Mouse (Mus musculus): ENCODE results near the gene Spcs3. TPM values are rescaled to one million over a fixed set of nuclear protein-coding genes. Genes with fewer than 3 reads are reported as not detected.

Gene Spcs3
- total RNA-seq, 2 experiments from 2014 or later, result 48.2 to 49.6 TPM

GRCm38 (mm10) chr8:54507428-54508095 is 22.2 kb downstream of the Spcs3 start:
- peak; percentile 72 to 83 for DNase-seq

DNA sequence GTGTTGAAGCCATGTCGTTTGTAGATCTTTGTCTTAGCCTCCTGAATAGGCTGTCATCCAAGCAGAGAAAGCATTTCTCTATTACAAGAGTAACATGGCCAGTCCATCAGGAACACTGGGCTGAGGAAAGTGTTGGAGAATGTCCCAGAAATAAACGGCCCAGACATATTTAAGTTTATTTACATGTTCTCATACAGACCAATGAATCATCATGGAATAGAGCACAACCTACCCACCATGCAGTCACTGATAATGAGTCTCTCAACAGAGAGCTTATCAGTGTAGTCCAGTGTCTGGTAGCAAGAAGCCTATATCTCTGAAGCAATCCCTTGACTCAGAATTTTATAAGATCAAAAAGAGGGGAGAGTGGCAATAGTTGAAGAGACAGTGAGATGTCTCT is 24.7 kb downstream of the Spcs3 start:
- no peak for DNase-seq

DNA sequence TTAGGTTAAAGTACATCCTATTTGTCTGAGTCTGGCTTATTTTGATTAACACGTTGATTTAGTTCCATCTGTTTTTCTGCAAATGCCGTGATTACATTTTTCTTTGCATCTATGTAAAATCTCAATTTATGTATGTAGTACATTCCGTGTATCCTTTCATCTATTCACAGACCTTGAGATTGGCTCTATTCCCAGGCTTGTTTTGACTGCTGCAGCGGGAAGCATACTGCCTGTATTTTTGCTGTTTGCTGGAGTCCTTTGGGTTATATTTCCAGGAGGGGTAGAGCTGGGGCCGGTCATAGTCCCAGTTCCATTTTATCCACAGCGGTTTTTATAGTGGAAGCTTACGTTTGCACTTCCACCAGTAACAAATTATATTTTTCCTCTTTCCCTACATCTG is 26.7 kb downstream of the Spcs3 start:
- no peak for DNase-seq

- DNase-seq, result no peak
These were observed 35.9 kb downstream of the Spcs3 start for GRCm38 (mm10) chr8:54493915-54494314.

DNA sequence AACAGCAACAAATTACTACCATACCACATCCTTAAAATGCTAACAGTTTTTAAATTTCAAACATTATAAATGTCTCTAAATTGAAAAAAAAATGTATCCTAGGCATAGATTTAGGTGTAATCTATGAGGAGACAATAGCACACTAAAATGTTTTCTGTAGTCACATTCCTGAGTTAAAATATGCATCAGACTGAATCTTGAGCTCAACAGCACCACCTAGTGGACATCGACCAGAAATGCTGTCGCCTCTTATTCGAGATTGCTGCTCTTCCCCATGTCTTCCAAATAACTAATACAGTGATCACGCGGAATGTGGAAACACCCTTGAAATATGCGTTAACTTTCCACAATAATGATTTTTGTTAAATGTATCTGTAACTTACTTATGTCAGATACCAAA is 36.7 kb downstream of the Spcs3 start:
- DNase-seq, result peak; percentile 17 to 32

DNA sequence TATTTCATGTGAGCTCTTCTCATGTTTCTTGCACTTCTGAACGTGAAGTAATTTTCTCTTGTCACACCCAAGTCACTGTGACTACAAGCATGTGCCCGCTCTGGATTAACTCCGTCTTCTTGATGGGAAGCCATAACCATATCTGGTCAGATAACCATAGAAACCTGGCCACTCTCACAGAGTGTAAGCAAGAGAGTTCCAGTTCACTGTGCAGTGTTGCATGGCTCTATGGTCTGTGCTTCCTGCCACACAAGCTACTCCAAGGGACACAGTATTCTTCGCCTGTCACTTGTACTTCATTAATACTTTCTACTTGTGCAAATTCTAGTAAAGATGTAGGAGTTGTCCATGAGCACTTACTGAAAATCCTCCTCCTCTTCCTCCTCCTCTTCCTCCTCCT is 37.9 kb downstream of the Spcs3 start:
- no peak for DNase-seq

GRCm38 (mm10) chr8:54491057-54491690 is 38.6 kb downstream of the Spcs3 start:
- DNase-seq, result no peak

GRCm38 (mm10) chr8:54488437-54488836 is 41.4 kb downstream of the Spcs3 start:
- DNase-seq, result no peak

GRCm38 (mm10) chr8:54486555-54487273 is 43.1 kb downstream of the Spcs3 start:
- no peak for DNase-seq

Other genes with a start within 250 kb of the Spcs3 start
- gene Asb5, start 418 bp downstream of the Spcs3 start, total RNA-seq (2021), result 1 to 10 TPM in 1 of 2 experiments, under 1 TPM in 1; 0.68 to 2.1 TPM
- gene Spata4, start 70.8 kb upstream of the Spcs3 start, total RNA-seq (2021), result under 1 TPM in 1 of 2 experiments, not detected in 1; 0.38 TPM